Mouse (Mus musculus) frontal cortex, postnatal 14 days (tissue): ENCODE measurements around the gene Limk1.

Experiments
- DNase-seq, 2 experiments: peaks; one replicate each; pipeline ENCODE4 v3.0.0; 2022; ENCODE audit warnings: low spot score in 2 of 2

Gene Limk1

GRCm38 (mm10) chr5:134630835-134631234, 57.6 kb downstream of the Limk1 start:
- DNase-seq: no peak

- no peak for DNase-seq
These were observed 58.9 kb downstream of the Limk1 start for GRCm38 (mm10) chr5:134629508-134629907.

- DNase-seq: no peak
These were observed 66.3 kb downstream of the Limk1 start for GRCm38 (mm10) chr5:134622069-134622468.

GRCm38 (mm10) chr5:134621099-134621640, 67.2 kb downstream of the Limk1 start:
- DNase-seq: no peak

- DNase-seq: no peak
These were observed 67.9 kb downstream of the Limk1 start for GRCm38 (mm10) chr5:134620457-134620856.

- peak; percentile 55 to 58 for DNase-seq
These were observed 71.3 kb downstream of the Limk1 start for GRCm38 (mm10) chr5:134617071-134617470.

GRCm38 (mm10) chr5:134615780-134616179, 72.6 kb downstream of the Limk1 start:
- DNase-seq: no peak

GRCm38 (mm10) chr5:134615380-134615779, 73.0 kb downstream of the Limk1 start:
- DNase-seq: no peak

GRCm38 (mm10) chr5:134614802-134615201, 73.6 kb downstream of the Limk1 start, which contains the start of gene Lat2:
Gene Lat2 (minus strand): TSS chr5:134615025.
- DNase-seq: no peak

GRCm38 (mm10) chr5:134614296-134614695, 74.1 kb downstream of the Limk1 start:
- DNase-seq: no peak

GRCm38 (mm10) chr5:134613727-134614126, 74.7 kb downstream of the Limk1 start:
- no peak for DNase-seq

- DNase-seq: no peak
These were observed 76.4 kb downstream of the Limk1 start for GRCm38 (mm10) chr5:134611810-134612521.

GRCm38 (mm10) chr5:134609916-134610643, 78.3 kb downstream of the Limk1 start:
- no peak for DNase-seq

- DNase-seq: no peak
These were observed 81.3 kb downstream of the Limk1 start for GRCm38 (mm10) chr5:134607121-134607520.

GRCm38 (mm10) chr5:134606314-134606713, 82.1 kb downstream of the Limk1 start:
- no peak for DNase-seq
